Mouse (Mus musculus) C2C12 (cell line): Measurements from ENCODE around the gene Prg4. TPM values are rescaled to one million over a fixed set of nuclear protein-coding genes. Genes with fewer than 3 reads are reported as not detected.

Experiments
- H3K27me3 ChIP-seq: one replicate; pipeline ENCODE4 v1.6.1; 2011; ENCODE audit not compliant: control insufficient read depth, insufficient read depth, insufficient read length
- H3K36me3 ChIP-seq: one replicate; pipeline ENCODE4 v1.6.1; 2011; ENCODE audit not compliant: control insufficient read depth, insufficient read depth
- H3K4me3 ChIP-seq: one replicate; pipeline ENCODE4 v1.5.1; 2011; ENCODE audit warnings: mild to moderate bottlenecking, control low read depth; ENCODE audit not compliant: poor library complexity, insufficient read depth, severe bottlenecking
- H3K79me2 ChIP-seq: one replicate; pipeline ENCODE4 v1.6.1; 2011; ENCODE audit not compliant: control insufficient read depth, insufficient read depth
- H3K79me3 ChIP-seq: one replicate; pipeline ENCODE4 v1.6.1; 2011; ENCODE audit warnings: low read depth, control low read depth
- H3ac ChIP-seq: one replicate; pipeline ENCODE3; 2011; ENCODE audit warnings: low read depth; ENCODE audit not compliant: control insufficient read depth, insufficient read length
- CEBPB ChIP-seq: IDR thresholded peaks from one replicate; pipeline ENCODE4 v1.6.1; 2011; ENCODE audit warnings: low read depth, mild to moderate bottlenecking, control low read depth, moderate library complexity
- CTCF ChIP-seq: IDR thresholded peaks from one replicate; pipeline ENCODE4 v1.5.1; 2011; ENCODE audit not compliant: control insufficient read depth, insufficient read depth, insufficient read length
- FOSL1 ChIP-seq: IDR thresholded peaks from one replicate; pipeline ENCODE4 v1.8.0; 2011; ENCODE audit warnings: mild to moderate bottlenecking, low read length; ENCODE audit not compliant: poor library complexity, insufficient read depth, severe bottlenecking
- MAX ChIP-seq: IDR thresholded peaks from one replicate; pipeline ENCODE4 v1.6.1; 2011; ENCODE audit warnings: mild to moderate bottlenecking, control low read depth
- MYOD1 ChIP-seq: IDR thresholded peaks from one replicate; pipeline ENCODE4 v1.6.1; 2011; ENCODE audit warnings: low read depth; ENCODE audit not compliant: control insufficient read depth, insufficient read length
- MYOG ChIP-seq: IDR thresholded peaks from one replicate; pipeline ENCODE4 v1.6.1; 2011; ENCODE audit not compliant: control insufficient read depth, insufficient read length; ENCODE audit errors: extremely low read depth
- USF1 ChIP-seq: IDR thresholded peaks from one replicate; pipeline ENCODE4 v1.6.1; 2011; ENCODE audit warnings: low read depth, mild to moderate bottlenecking, control low read depth, moderate library complexity
- polyA plus RNA-seq: library from polyadenylated mRNA; unstranded; fragments of >200 nt; fragmentation: generic; extraction: Trizol; gene quantifications from one replicate; pipeline ENCODE4 v1.2.1, GENCODE M21; 2012; ENCODE audit warnings: missing spikeins

The Prg4 gene
- polyA plus RNA-seq, 1 experiment: 0.14 TPM

GRCm38 (mm10) chr1:150438641-150439040 is 27.3 kb downstream of the Prg4 start:
- no peaks in the 10 kb centered on the region for H3K79me3 ChIP-seq
- no peak for TF ChIP-seq CTCF
- no peak for TF ChIP-seq USF1
- no peak for TF ChIP-seq MYOD1
- TF ChIP-seq MYOG: no peak
- no peak for TF ChIP-seq CEBPB
- no peak for TF ChIP-seq FOSL1
- no peak for TF ChIP-seq MAX
- peaks cover 91% of the 10 kb centered on the region for H3K36me3 ChIP-seq
- H3K27me3 ChIP-seq: no peaks in the 10 kb centered on the region
- H3K4me3 ChIP-seq: no peak overlapping the region
- no peak overlapping the region for H3ac ChIP-seq
- no peaks in the 10 kb centered on the region for H3K79me2 ChIP-seq

GRCm38 (mm10) chr1:150426216-150426615 is 39.7 kb downstream of the Prg4 start:
- Histone ChIP-seq H3K36me3 (peaks cover 93% of the 10 kb centered on the region), H3K4me3 (no peak overlapping the region), H3K79me3 (no peaks in the 10 kb centered on the region), H3K79me2 (no peaks in the 10 kb centered on the region), H3K27me3 (no peaks in the 10 kb centered on the region), H3ac (no peak overlapping the region)
- no peak for TF ChIP-seq CTCF
- no peak for TF ChIP-seq MYOD1
- TF ChIP-seq MAX: no peak
- no peak for TF ChIP-seq FOSL1
- TF ChIP-seq CEBPB: no peak
- TF ChIP-seq USF1: no peak
- no peak for TF ChIP-seq MYOG

- Histone ChIP-seq H3K27me3 (no peaks in the 10 kb centered on the region), H3K36me3 (peaks cover 96% of the 10 kb centered on the region), H3K79me3 (no peaks in the 10 kb centered on the region), H3K79me2 (no peaks in the 10 kb centered on the region), H3ac (no peak overlapping the region), H3K4me3 (no peak overlapping the region)
- TF ChIP-seq FOSL1: no peak
- no peak for TF ChIP-seq MYOD1
- TF ChIP-seq MAX: no peak
- no peak for TF ChIP-seq MYOG
- TF ChIP-seq USF1: no peak
- TF ChIP-seq CEBPB: no peak
- TF ChIP-seq CTCF: no peak
These were observed 40.3 kb downstream of the Prg4 start for GRCm38 (mm10) chr1:150425665-150426064.

GRCm38 (mm10) chr1:150418426-150418825 is 47.5 kb downstream of the Prg4 start:
- no peaks in the 10 kb centered on the region for H3K79me3 ChIP-seq
- H3K4me3 ChIP-seq: no peak overlapping the region
- no peaks in the 10 kb centered on the region for H3K79me2 ChIP-seq
- peaks cover 97% of the 10 kb centered on the region for H3K36me3 ChIP-seq
- no peaks in the 10 kb centered on the region for H3K27me3 ChIP-seq
- TF ChIP-seq MYOD1 (no peak), CEBPB (no peak), USF1 (no peak), CTCF (no peak), FOSL1 (no peak), MAX (no peak), MYOG (no peak)
- no peak overlapping the region for H3ac ChIP-seq

GRCm38 (mm10) chr1:150416006-150416405 is 50.0 kb downstream of the Prg4 start:
- H3K36me3 ChIP-seq: peaks cover 97% of the 10 kb centered on the region
- no peak overlapping the region for H3ac ChIP-seq
- no peak overlapping the region for H3K4me3 ChIP-seq
- H3K79me2 ChIP-seq: no peaks in the 10 kb centered on the region
- peak; percentile 17 for TF ChIP-seq CEBPB
- no peak for TF ChIP-seq CTCF
- no peaks in the 10 kb centered on the region for H3K79me3 ChIP-seq
- no peaks in the 10 kb centered on the region for H3K27me3 ChIP-seq

GRCm38 (mm10) chr1:150409996-150410395 is 56.0 kb downstream of the Prg4 start:
- H3K27me3 ChIP-seq: no peaks in the 10 kb centered on the region
- no peak overlapping the region for H3K4me3 ChIP-seq
- TF ChIP-seq CEBPB (no peak), MYOD1 (no peak), FOSL1 (no peak), USF1 (no peak), MYOG (no peak), CTCF (no peak), MAX (no peak)
- peaks cover 99% of the 10 kb centered on the region for H3K36me3 ChIP-seq
- H3K79me3 ChIP-seq: no peaks in the 10 kb centered on the region
- H3ac ChIP-seq: no peak overlapping the region
- H3K79me2 ChIP-seq: no peaks in the 10 kb centered on the region
